Mouse (Mus musculus) thymus, postnatal 36 days (tissue): ENCODE measurements around the gene Spdye4b.
A peak's percentile ranks its signal among the peaks of the same experiment; 100 is the strongest.
"Not testable (repeated sequence)": the region's sequence is repeated elsewhere in the genome, so short reads cannot be mapped to it uniquely, and the experiment has no call there.

Source experiments
- DNase-seq, 2 experiments: peaks; one replicate each; pipeline ENCODE4 v3.0.0; 2022; ENCODE audit warnings: mixed read lengths in 2 of 2

Gene Spdye4b

GRCm38 (mm10) chr5:143180255-143181076 lies at the start of gene Spdye4b, which contains the start of gene Rbak:
Gene Spdye4b, plus strand, starts transcription at chr5:143181017.
Gene Rbak, minus strand, starts transcription at chr5:143180775.
- peak; percentile 88 to 91 for DNase-seq

- DNase-seq = peak; percentile 47 to 49
Observed at GRCm38 (mm10) chr5:143132935-143133514, 47.8 kb upstream of the Spdye4b start.

DNA sequence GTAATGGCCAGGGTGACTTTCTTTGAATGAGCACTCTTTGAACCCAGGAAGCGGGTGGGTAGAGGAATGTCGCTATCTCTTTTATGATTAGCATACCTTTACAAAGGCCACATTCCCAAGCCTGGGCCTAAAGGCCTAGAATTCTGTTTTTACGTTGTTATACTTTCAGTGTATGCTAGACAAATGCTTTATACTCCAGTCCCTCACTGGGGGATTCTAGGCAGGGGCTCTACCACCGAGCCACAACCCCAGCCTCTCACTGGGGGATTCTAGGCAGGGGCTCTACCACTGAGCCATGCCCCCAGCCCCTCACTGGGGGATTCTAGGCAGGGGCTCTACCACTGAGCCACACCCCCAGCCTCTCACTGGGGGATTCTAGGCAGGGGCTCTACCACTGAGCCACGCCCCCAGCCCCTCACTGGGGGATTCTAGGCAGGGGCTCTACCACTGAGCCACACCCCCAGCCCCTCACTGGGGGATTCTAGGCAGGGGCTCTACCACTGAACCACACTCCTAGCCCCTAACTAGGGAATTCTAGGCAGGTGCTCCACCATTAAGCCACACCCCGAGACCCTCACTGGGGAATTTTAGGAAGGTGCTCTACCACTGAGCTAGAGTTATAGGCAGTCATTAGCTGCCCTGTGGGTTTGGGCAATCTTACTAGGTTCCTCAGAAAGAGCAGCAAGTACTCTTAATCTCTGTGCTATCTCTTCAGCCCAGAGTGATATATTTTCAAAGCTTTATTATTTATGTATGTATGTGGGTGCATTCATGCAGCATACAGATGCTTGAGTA lies 46.4 kb upstream of the Spdye4b start:
- not testable (repeated sequence) for DNase-seq

- DNase-seq = no peak
Observed at GRCm38 (mm10) chr5:143135042-143135441, 45.8 kb upstream of the Spdye4b start.

DNA sequence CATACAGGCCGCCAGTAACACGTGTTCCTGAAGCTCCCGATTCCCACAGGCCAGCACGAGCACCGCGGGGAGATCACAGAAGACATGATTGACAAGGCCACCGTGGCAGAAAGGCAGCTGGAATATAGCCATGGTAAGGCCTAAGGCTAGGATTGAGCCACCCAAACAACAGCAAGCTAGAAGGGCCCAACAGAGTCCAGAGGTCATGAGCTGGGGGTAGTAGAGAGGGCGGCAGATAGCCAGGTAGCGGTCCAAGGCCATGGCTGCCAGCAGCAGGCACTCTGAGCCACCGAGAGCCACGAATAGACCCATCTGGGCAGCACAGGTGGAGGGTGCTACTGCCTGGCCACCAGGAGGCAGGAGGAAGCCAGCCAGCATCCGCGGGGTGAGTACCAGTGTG lies 43.2 kb upstream of the Spdye4b start:
- no peak for DNase-seq

DNA sequence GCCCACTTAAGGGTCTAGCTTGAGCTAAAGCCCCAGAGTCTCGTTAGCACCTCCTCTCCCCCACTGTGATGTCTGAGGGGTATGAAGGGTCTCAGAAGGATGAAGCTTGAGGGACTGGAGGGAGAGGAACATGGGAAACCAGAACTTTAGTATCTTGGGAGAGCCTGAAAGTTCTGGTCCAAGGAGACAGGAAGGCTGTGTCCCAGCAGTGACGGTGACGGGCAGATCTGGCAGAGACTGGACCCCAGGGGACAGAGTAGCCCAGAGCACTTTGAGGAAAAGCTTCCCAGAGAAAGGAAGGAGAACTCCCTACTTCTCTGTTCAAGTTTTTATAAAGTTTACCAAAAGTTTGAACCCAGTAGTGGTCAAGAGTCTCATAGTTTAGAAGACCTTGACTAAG lies 33.3 kb upstream of the Spdye4b start, which contains the start of gene Olfr718-ps1:
TSS of gene Olfr718-ps1 (minus strand) at position 101 of the 400 bp plus-strand sequence.
- DNase-seq = no peak

GRCm38 (mm10) chr5:143148661-143149060 lies 32.2 kb upstream of the Spdye4b start:
- DNase-seq = no peak

DNA sequence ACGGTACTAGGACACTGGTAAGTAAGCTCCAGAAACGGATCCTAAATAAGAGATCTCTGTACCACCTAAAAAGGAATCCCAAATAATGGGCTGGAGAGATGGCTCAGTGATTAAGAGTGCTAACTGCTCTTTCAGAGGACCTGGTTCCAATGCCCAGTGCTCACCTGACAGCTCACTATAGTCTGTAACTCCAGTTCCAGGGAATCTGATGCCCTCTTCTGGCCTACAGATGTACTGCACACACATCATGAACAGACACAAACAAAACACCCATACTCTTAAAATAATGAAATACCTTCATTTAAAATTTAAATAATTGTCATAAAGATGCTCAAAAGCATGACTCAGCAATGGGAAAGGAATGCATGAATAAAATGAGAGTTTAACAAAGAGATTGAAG lies 31.3 kb upstream of the Spdye4b start:
- DNase-seq = no peak

DNA sequence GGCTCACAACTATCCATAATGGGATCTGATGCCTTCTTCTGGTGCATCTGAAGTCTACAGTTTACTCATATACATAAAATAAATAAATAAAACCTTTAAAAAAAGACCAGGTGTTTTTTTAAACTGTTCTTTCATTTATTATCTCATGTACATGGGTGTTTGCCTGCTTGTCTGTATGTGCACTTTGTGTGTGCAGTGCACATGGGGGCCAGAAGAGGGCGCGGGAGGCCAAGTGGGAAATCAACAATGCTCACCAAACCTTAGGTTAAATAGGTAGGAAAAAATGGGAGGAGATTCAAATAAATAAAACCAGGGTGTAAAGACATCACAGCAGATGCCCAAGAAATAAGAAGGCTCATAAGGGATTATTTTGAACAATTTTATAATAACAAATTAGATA lies 30.8 kb upstream of the Spdye4b start:
- DNase-seq = no peak

- DNase-seq = no peak
Observed at GRCm38 (mm10) chr5:143153756-143154155, 27.1 kb upstream of the Spdye4b start.

DNA sequence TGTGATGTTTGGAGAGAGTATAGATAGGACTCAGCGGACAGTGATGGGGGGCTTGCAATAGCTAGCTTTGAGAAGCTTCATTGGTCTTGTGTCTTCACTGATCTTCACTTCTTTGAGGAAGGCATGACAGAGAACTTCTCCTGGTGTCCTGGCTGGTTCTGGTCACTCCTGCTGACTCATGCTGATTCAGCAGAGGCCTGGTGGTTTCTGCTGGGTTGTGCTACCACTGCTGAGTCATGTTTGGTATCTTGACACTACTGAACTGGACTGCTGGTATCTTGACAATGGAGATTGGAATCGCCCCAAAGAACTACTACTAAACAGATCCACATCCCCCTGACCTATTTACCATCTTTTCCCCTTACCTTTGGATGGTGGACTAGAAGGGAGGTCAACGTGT lies 25.3 kb upstream of the Spdye4b start:
- DNase-seq = no peak

DNA sequence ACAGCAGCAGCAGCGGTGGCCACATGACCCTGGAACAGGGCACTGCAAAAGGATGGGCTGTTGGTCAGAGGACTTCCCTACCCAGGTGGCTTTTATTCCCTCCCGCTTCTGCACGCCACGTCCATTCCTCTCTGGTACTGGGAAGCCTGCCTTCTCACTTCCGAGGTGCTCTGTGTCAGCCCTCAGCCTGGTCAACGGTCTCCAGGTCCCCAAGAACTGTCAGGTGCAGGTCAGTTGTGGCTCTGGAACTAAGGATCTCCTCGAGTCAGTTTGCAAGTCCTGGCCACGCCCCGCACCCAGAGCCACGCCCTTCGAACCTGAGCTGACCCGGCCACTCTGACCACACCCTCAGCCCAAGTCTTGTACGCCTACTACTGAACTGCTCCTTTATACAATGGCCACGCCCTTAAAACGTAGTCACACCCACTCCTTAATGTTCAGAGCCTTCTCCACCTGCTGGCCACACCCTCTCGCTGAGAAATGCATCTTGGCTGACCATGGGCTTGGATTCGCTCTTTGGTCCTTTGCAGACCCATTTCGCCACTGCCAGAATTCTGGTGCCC lies 15.2 kb upstream of the Spdye4b start:
- DNase-seq = peak in 1 of 2 experiments; percentile 6

- DNase-seq = no peak
Observed at GRCm38 (mm10) chr5:143175970-143176369, 4.8 kb upstream of the Spdye4b start.

DNA sequence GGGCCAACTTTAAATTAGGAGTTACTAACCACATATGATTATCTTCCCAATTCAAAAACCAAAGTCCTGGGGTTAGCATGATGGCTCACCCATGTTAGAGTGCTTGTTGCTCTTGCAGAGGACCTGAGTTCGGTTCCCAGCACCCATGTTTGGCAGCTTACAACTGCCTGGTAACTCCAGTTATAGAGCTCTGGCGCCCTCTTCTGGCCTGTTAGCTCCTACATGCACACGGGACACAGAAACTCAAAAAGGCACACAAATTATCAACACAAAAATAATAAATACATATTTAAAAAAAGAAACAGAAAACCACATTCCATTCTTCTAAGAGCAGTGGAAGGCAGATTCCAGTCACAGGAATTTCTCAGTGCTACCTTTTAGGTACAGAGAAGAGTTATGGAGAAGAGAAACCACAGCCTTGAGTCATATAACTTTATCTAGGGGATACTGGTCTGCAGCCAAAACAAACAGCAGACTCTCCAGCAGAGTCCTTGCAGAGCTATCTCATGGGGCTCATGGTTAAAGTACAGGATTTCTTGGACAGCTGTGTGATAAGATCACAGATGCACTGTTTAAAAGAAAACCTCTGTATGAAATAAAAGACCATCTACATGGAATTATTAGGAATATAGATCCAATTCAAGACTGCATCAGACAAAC lies 3.1 kb upstream of the Spdye4b start:
- no peak for DNase-seq

- DNase-seq = no peak
Observed at GRCm38 (mm10) chr5:143179179-143179578, 1.6 kb upstream of the Spdye4b start.

DNA sequence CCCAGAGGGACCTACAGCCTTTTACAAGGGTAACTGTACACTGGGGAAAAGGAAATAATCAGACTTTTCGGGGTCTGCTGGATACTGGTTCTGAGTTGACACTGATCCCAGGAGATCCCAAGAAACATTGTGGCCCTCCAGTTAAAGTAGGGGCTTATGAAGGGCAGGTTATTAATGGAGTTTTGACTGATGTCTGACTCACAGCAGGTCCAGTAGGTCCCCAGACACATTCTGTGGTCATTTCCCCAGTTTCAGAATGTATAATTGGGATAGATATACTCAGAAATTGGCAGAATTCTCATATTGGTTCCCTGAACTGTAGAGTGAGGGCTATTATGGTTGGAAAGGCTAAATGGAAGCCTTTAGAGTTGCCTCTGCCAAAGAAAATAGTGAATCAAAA lies 7.2 kb downstream of the Spdye4b start:
- DNase-seq = not testable (repeated sequence)

- DNase-seq = no peak
Observed at GRCm38 (mm10) chr5:143192806-143193205, 12.0 kb downstream of the Spdye4b start.

DNA sequence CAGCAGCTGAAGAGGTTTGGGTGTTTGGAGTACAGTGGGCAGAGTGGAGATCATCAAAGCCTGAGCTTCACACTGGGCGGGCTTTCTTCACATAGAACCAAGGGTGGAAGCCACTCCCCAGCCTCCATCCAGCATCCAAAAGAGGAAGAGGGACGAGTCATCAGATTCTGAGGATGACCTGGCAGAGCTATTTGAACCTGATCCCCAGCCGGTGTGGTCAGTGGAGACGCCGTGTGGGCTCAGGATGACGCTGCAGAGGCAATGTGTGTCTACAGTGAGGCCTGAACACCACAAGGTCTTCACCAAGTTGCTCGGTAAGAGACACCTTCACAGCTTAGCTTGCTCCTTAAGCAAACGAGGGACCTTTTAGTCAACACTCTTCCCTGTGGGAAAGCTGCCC lies 13.9 kb downstream of the Spdye4b start:
- DNase-seq = not testable (repeated sequence)

DNA sequence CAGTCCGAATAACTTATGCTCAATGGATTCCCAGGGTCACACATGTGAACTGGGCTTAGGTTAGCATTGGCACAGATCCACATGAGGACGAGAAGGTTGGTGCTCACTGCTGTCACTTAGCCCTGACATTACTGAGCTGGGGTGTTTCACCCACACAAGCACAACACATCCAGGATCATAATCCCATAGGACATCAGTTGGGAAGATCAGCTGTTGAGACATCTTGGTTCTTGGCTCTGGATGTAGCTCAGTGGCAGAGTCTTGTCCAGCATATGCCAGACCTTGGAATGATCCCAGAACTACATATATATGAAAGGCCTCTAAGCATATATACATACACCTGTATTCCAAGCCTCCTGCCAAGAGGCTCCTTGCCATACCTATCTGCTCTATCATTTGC lies 14.3 kb downstream of the Spdye4b start:
- no peak for DNase-seq

DNA sequence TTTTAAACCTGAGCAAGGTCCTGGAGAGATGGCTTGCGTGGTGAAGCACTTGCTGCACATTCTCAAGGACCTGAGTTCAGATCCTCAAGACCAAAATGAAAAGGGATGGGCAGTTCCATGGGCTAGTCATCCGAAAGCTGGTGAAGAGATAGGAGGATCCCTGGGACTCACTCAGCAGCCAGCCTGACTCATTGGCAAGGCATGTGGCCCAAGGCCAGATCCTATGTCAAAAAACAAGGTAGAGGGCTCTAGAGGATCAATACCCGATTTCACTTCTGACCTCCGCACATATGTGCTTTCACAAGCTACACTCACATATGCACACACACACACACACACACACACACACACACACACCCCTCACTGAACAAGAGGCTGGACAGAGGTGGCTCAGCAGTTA lies 15.7 kb downstream of the Spdye4b start:
- no peak for DNase-seq

DNA sequence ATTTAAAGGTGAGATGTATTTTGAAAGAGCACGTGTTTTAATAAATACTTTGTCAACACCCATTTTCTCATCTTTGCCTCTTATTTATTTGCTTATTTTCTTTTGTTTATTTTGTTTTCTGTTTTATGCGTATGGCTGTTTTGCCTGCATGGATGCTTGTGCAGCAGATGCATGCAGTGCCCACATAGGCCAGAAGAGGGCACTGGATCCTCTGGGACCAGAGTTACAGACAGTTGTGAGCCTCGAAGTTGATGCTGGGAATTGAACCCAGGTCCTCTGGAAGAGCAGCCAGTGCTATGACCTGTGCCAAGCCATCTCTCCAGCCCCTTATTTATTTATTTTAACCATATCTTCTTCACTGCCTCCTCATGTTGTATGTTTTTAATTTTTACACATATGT lies 24.2 kb downstream of the Spdye4b start:
- no peak for DNase-seq

DNA sequence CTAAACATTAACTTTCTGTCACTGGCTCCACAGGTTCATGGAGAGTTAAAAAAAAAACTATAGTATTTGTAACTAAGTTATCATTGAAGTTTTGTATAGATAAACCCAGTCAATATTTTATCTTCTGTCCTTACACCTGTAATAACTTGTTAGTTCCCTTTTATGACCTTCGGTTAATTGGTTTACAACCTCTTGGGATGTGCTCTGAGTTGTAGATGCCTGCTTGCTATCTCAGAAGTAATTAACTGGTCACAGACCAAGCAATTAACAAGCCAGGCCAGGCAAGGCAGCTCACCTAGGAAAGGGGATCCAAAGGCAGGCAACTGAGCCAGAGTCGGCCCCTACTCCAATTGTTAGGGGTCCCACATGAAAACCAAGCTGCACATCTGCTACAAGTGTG lies 33.0 kb downstream of the Spdye4b start:
- no peak for DNase-seq

GRCm38 (mm10) chr5:143220996-143221395 lies 40.2 kb downstream of the Spdye4b start:
- no peak for DNase-seq
